Mouse (Mus musculus) kidney, embryonic 16.5 days (tissue): Measurements from ENCODE around the gene Pcdh7. TPM values are rescaled to one million over a fixed set of nuclear protein-coding genes. Genes with fewer than 3 reads are reported as not detected.

Experiments
- ATAC-seq: fragments of 200-750 bp; cut with Nextera tagmentation; 2 replicates; pipeline ENCODE4 v1.8.0; 2017; ENCODE audit warnings: moderate TSS enrichment; ENCODE audit not compliant: low FRiP score, low TSS enrichment
- H3K27ac ChIP-seq: fragments of 300-500 bp; sonication (generic); 2 replicates; pipeline ENCODE4 v1.5.1; 2014; ENCODE audit warnings: low read length
- H3K27me3 ChIP-seq: fragments of 300-500 bp; sonication (generic); 2 replicates; pipeline ENCODE4 v1.6.1; 2014; ENCODE audit warnings: low read length, control low read depth, mixed read lengths; ENCODE audit not compliant: insufficient read depth
- H3K36me3 ChIP-seq: fragments of 300-500 bp; sonication (generic); 2 replicates; pipeline ENCODE4 v1.6.1; 2014; ENCODE audit warnings: low read length, control low read depth, mixed read lengths; ENCODE audit not compliant: insufficient read depth
- H3K4me1 ChIP-seq: fragments of 300-500 bp; sonication (generic); 2 replicates; pipeline ENCODE4 v1.6.1; 2014; ENCODE audit warnings: low read length, control low read depth, mixed read lengths; ENCODE audit not compliant: insufficient read depth
- H3K4me2 ChIP-seq: fragments of 300-500 bp; sonication (generic); replicated peaks from 2 replicates; pipeline ENCODE4 v1.6.1; 2014; ENCODE audit warnings: low read depth, low read length
- H3K4me3 ChIP-seq: fragments of 300-500 bp; sonication (generic); 2 replicates; pipeline ENCODE4 v1.5.1; 2014; ENCODE audit warnings: mild to moderate bottlenecking, low read length
- H3K9ac ChIP-seq: fragments of 300-500 bp; sonication (generic); replicated peaks from 2 replicates; pipeline ENCODE4 v1.6.1; 2014; ENCODE audit warnings: low read length
- H3K9me3 ChIP-seq: fragments of 300-500 bp; sonication (generic); 2 replicates; pipeline ENCODE4 v1.6.1; 2016; ENCODE audit warnings: low read length, control low read depth
- WGBS: fragments of 180-500 bp; shearing (Covaris S2); extraction: QIAGEN DNeasy Blood & Tissue Kit; methylation state at CpG from one replicate; pipeline ENCODE4 v1.1.7; 2014; 5-methylcytosine and 5-hydroxymethylcytosine counted together
- polyA plus RNA-seq: library from polyadenylated mRNA; unstranded; fragments of >200 nt; fragmentation: Nextera tagmentation; extraction: Ambion mirVana; gene quantifications from 2 replicates; pipeline ENCODE4 v1.2.1, GENCODE M21; 2015

The Pcdh7 gene
- polyA plus RNA-seq, 1 experiment from 2014 or later, result 4.1 TPM

GRCm38 (mm10) chr5:57819788-57820187, 102.0 kb downstream of the Pcdh7 start:
- H3K4me2 ChIP-seq, result no peak overlapping the region
- no peak overlapping the region for H3K9ac ChIP-seq
- H3K9me3 ChIP-seq, result no peaks in the 10 kb centered on the region
- H3K4me3 ChIP-seq, result no peak overlapping the region
- no peak overlapping the region for H3K27ac ChIP-seq
- no peaks in the 10 kb centered on the region for H3K27me3 ChIP-seq
- H3K36me3 ChIP-seq, result no peaks in the 10 kb centered on the region
- peaks cover 10% of the 10 kb centered on the region; the same call in 1 of the 2 replicates for H3K4me1 ChIP-seq
- 43% methylated on average over 2 of the region's 2 CpGs for WGBS
- ATAC-seq, result 0 out of 2 replicates have a peak, but pooled peaks have one; percentile 57

- 82% methylated on average over 8 of the region's 8 CpGs for WGBS
- ATAC-seq, result no peak
- Histone ChIP-seq H3K4me1 (peaks cover 10% of the 10 kb centered on the region; the same call in 1 of the 2 replicates), H3K27me3 (no peaks in the 10 kb centered on the region), H3K27ac (no peak overlapping the region), H3K9ac (no peak overlapping the region), H3K4me3 (no peak overlapping the region), H3K9me3 (no peaks in the 10 kb centered on the region), H3K4me2 (no peak overlapping the region), H3K36me3 (no peaks in the 10 kb centered on the region)
Observed at GRCm38 (mm10) chr5:57821099-57821498, 103.3 kb downstream of the Pcdh7 start.

- Histone ChIP-seq H3K27me3 (no peaks in the 10 kb centered on the region), H3K4me1 (no peaks in the 10 kb centered on the region), H3K9ac (no peak overlapping the region), H3K9me3 (no peaks in the 10 kb centered on the region), H3K4me2 (no peak overlapping the region), H3K27ac (no peak overlapping the region), H3K36me3 (no peaks in the 10 kb centered on the region), H3K4me3 (no peak overlapping the region)
- WGBS, result 94% methylated on average over 3 of the region's 3 CpGs
- ATAC-seq, result no peak
Observed at GRCm38 (mm10) chr5:57828437-57828836, 110.7 kb downstream of the Pcdh7 start.

GRCm38 (mm10) chr5:57837150-57837549, 119.4 kb downstream of the Pcdh7 start:
- Histone ChIP-seq H3K9ac (no peak overlapping the region), H3K27me3 (no peaks in the 10 kb centered on the region), H3K27ac (peak overlapping the region; percentile 44), H3K4me3 (no peak overlapping the region), H3K9me3 (no peaks in the 10 kb centered on the region), H3K4me1 (0 out of 2 replicates have a peak, but pooled peaks cover 5% of the 10 kb centered on the region), H3K36me3 (no peaks in the 10 kb centered on the region), H3K4me2 (no peak overlapping the region)
- WGBS, result 40% methylated on average over 2 of the region's 2 CpGs
- peak; percentile 97 for ATAC-seq

- Histone ChIP-seq H3K9ac (no peak overlapping the region), H3K4me3 (no peak overlapping the region), H3K4me2 (no peak overlapping the region), H3K27ac (no peak overlapping the region), H3K27me3 (no peaks in the 10 kb centered on the region), H3K9me3 (no peaks in the 10 kb centered on the region), H3K36me3 (no peaks in the 10 kb centered on the region), H3K4me1 (0 out of 2 replicates have a peak, but pooled peaks cover 5% of the 10 kb centered on the region)
- ATAC-seq, result no peak
- WGBS, result 53% methylated on average over 5 of the region's 5 CpGs
Observed at GRCm38 (mm10) chr5:57841357-57842119, 123.8 kb downstream of the Pcdh7 start.

GRCm38 (mm10) chr5:57847500-57847899, 129.7 kb downstream of the Pcdh7 start:
- H3K4me2 ChIP-seq, result no peak overlapping the region
- no peak overlapping the region for H3K27ac ChIP-seq
- 59% methylated on average over 3 of the region's 3 CpGs for WGBS
- no peak overlapping the region for H3K4me3 ChIP-seq
- no peak for ATAC-seq
- H3K9me3 ChIP-seq, result no peaks in the 10 kb centered on the region
- no peaks in the 10 kb centered on the region for H3K4me1 ChIP-seq
- no peaks in the 10 kb centered on the region for H3K27me3 ChIP-seq
- no peak overlapping the region for H3K9ac ChIP-seq
- no peaks in the 10 kb centered on the region for H3K36me3 ChIP-seq

GRCm38 (mm10) chr5:57850111-57850510, 132.3 kb downstream of the Pcdh7 start:
- H3K4me3 ChIP-seq, result no peak overlapping the region
- no peak for ATAC-seq
- no peak overlapping the region for H3K4me2 ChIP-seq
- H3K36me3 ChIP-seq, result no peaks in the 10 kb centered on the region
- H3K27me3 ChIP-seq, result no peaks in the 10 kb centered on the region
- H3K9ac ChIP-seq, result no peak overlapping the region
- H3K4me1 ChIP-seq, result no peaks in the 10 kb centered on the region
- H3K9me3 ChIP-seq, result no peaks in the 10 kb centered on the region
- H3K27ac ChIP-seq, result no peak overlapping the region
- 90% methylated on average over 2 of the region's 2 CpGs for WGBS

GRCm38 (mm10) chr5:57857316-57857715, 139.5 kb downstream of the Pcdh7 start:
- Histone ChIP-seq H3K9ac (no peak overlapping the region), H3K36me3 (no peaks in the 10 kb centered on the region), H3K4me3 (no peak overlapping the region), H3K4me1 (no peaks in the 10 kb centered on the region), H3K9me3 (no peaks in the 10 kb centered on the region), H3K4me2 (no peak overlapping the region), H3K27me3 (no peaks in the 10 kb centered on the region), H3K27ac (no peak overlapping the region)
- WGBS, result 79% methylated on average over 3 of the region's 3 CpGs
- no peak for ATAC-seq

- no peak overlapping the region for H3K27ac ChIP-seq
- H3K9me3 ChIP-seq, result no peaks in the 10 kb centered on the region
- no peaks in the 10 kb centered on the region for H3K27me3 ChIP-seq
- no peaks in the 10 kb centered on the region for H3K36me3 ChIP-seq
- H3K4me1 ChIP-seq, result peaks cover 4% of the 10 kb centered on the region; the same call in 1 of the 2 replicates
- H3K4me2 ChIP-seq, result no peak overlapping the region
- ATAC-seq, result no peak
- WGBS, result 88% methylated on average over 3 of the region's 3 CpGs
- H3K9ac ChIP-seq, result no peak overlapping the region
- no peak overlapping the region for H3K4me3 ChIP-seq
Observed at GRCm38 (mm10) chr5:57864254-57864653, 146.5 kb downstream of the Pcdh7 start.

GRCm38 (mm10) chr5:57865256-57865655, 147.5 kb downstream of the Pcdh7 start:
- WGBS, result 82% methylated on average over 3 of the region's 3 CpGs
- ATAC-seq, result no peak
- Histone ChIP-seq H3K9me3 (no peaks in the 10 kb centered on the region), H3K4me3 (no peak overlapping the region), H3K4me2 (no peak overlapping the region), H3K27ac (no peak overlapping the region), H3K4me1 (peaks cover 4% of the 10 kb centered on the region; the same call in 1 of the 2 replicates), H3K36me3 (no peaks in the 10 kb centered on the region), H3K27me3 (no peaks in the 10 kb centered on the region), H3K9ac (no peak overlapping the region)
